Mouse (Mus musculus): ENCODE results near the gene Psmd9. TPM values are rescaled to one million over a fixed set of nuclear protein-coding genes. Genes with fewer than 3 reads are reported as not detected.

Gene Psmd9
- total RNA-seq, 2 experiments from 2014 or later, result 29.2 to 29.7 TPM

- peak; percentile 58 to 86 for DNase-seq (ENCODE audit: low spot score in 2 of 2)
- intact Hi-C loops (cut with DNase I), result no loop called here
These were observed 33.5 kb upstream of the Psmd9 start for GRCm38 (mm10) chr5:123135471-123136360.

DNA sequence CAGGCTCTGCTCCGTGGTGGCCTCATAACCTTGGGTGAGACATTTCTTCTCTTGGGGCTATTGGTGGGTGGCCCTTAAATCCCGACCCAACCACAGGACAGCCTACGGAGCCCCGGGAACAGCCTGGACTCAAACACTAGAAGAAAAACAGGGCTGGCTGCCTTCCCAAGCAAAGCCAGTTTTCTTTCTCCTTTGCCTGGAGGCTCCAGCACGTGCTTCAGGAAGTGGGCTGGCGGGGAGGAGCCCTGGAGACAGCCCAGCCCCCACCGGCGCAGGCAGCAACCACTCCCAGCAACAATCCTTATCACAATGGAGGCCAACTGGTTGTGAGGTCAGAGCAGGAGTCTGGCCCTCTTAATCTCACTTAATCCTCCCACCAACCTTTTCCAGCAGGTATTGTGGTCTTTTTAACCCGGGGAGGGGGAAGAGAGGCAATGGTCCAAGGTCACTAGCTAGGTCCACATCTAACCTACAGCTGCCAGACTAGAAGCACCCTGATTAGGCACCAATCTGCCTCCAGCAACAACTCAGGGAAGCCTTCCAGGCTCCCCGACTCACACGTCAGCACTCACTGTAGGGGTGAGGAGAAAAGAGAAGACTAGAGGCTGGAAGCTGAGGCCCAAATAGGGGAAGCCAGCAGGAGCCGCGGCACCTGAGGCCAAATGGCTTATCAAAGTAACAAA, 32.7 kb upstream of the Psmd9 start:
- intact Hi-C loops (cut with DNase I), result no loop called here
- DNase-seq (ENCODE audit: low spot score in 2 of 2), result peak; percentile 89 to 95

DNA sequence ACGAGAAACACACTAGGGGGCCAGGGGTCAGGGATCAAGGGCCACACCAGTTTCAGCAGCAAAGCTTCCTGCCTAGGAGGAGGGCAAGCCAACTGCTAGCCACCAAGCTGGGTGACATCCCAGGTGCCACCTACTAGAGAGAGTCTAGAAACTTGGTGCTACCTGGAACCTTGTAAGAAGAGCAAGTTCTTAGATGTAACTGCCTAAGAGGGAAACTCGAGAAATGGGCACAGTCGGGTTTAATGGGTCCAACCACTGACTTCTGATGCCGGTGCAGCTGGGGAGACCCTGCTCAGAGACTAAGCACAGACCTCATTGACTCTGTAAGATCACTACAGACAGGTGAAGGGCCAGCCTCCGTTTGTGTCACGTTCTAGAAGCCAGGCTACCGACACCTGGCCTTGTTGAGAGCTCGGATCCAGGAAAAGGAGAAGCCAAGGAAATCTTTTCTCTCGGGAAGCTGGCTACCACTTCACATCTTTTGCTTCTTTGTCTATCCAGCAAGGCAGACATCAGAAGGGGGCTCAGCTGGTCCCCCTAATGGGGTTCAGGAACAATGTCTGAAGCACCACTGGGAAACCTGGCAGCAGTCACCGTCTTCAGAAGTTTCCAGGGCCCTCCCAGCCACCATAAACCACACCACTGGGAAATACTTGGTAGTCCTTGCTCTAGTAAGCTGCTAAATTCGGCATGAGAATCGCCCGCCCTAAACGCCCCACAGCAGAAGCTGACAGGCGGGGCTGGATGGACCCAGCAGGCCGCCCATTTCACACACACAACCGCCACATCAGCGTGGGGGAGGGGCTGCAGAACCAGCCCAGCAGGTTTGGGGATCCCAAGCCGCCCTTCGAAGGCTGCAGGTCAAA, 31.9 kb upstream of the Psmd9 start:
- peak; percentile 72 to 77 for DNase-seq (ENCODE audit: low spot score in 2 of 2)

DNA sequence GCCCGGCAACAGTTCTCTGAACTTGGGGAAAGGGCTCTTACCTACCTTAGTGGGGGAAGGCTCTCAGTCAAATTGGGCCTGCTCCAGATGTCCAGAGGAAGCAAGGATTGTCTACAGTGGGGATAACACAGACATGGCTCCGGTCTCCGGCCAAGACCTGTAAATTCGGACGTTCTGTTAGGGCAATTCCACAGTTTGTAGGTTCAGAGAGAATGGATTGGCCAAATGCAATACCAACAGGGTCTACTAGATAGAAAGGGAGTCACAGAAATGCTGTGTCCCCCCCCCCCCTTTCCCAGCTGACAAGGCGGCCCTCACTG, 31.3 kb upstream of the Psmd9 start:
- no peak for DNase-seq (ENCODE audit: low spot score in 2 of 2)
- intact Hi-C loops (cut with DNase I), result no loop called here

More for the DNA sequence above, 31.9 kb upstream of the Psmd9 start:
- intact Hi-C loops (cut with DNase I), result no loop called here

DNA sequence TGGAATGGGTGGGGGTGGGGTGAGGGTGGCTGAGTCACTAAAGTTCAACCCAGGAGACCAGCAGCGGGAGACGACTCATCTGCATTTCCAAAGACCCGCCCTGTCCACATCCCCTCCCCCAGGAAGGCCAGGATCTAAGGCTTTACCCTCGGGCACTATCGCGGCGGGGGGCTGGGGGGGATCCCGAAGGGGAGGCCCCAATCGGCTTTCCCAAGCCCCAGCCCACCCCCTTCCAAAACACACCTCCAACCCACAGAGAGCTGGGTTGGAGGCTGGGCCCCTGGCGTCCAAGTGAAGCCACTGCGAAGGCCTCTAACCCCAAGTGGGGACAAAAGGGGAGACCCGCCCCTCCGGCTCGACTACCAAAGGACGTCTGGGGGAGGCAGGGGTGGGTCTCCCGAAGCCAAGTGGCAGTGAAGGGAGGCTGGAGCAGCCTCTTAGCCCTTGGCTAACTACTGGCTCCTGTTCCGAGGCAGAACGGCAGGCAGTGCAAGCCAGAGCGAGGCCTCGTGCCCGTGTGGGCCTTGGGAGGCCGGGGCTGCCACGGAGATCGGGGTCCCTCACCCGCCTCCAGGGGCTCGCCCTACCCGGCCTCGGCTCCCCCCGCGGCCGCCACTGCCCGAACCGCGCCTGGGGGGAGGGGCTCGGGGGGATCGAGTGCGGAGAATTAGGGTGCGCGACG, 30.8 kb upstream of the Psmd9 start:
- no peak for DNase-seq (ENCODE audit: low spot score in 2 of 2)

DNA sequence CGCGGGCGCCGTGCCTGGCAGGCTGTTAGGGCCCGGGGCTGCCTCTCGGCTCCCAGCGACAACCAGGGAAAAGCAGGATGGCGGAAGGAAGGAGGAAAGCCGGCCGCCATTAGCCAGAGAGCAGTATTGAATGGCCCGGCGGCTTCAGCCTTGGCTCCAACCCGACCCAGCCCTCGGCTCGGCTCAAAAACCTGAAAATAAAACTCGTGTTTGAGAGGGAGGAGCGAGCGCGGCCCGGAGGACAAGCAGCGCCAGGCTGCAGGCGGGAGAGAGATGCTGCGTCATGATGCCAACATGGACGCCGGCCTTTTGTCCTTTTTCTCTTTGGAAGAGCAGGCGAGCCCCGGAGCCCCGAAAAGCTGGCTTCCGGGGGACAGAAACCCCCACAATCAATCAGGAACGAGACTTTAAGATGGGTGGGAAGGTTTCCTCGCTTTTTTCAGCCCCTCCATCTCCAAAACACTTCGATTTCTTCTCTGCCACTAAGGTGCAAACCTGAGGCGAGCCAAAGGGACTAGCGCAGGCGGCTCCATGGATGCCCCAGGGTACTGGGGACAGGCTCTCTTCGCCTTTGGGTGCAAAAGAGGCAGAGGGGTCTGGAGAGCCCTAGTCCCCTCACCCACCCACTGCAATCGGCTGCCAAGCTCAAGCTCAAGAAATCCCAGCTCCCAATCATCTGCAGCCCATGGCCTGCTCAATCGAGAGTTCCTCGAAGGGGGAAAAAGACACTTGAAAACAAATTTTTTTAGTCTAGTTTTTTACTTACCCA, 30.1 kb upstream of the Psmd9 start:
- intact Hi-C loops (cut with DNase I), result no loop called here
- DNase-seq (ENCODE audit: low spot score in 2 of 2), result peak; percentile 83 to 84

More for the DNA sequence above, 30.8 kb upstream of the Psmd9 start:
- intact Hi-C loops (cut with DNase I), result no loop called here

DNA sequence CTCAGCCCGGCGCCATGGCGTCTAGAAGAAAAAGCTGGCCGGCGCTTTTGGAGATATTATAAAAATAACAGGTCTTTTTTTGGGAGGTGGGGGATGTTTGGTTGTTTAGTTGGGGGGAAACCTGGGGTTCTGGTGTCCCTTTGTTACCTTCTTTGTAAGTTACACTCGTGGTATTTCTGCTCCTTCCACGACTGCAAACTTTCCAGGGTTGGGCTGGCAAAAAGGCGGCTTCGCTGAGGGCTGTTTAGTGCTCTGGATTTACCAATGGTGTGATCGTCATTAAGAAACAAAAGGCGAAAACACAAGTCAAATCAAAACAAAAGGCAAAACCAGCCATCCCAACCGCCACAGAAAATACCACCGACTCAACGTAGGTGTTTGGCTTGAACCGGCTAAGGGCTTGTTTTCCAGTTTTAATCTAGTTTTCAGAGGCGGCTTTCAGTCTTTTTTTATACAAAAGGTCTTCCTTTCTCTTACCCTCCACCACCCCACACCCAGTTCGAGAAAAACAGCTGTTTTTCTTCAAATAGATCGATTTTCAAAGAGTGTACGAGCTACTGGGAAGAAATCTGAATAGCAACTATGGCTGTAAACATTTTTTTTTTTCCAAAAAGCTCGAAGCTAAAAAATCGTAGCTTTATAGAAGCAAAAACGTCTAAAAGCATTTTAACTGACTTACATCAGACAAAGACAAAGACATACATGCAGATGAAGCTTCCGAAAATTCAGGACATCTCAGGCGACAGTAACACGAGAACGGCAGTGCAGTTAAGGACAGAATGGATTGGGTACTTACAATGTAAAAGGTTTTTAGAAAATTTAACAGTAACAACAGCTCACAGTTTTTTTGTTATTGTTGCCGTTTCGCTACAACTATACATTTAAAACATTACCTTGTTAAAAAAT, 29.2 kb upstream of the Psmd9 start:
- intact Hi-C loops (cut with DNase I), result no loop called here
- DNase-seq (ENCODE audit: low spot score in 2 of 2), result no peak

GRCm38 (mm10) chr5:123140694-123141554, 28.3 kb upstream of the Psmd9 start:
- peak; percentile 94 to 95 for DNase-seq (ENCODE audit: low spot score in 2 of 2)
- intact Hi-C loops (cut with DNase I), result no loop called here

DNA sequence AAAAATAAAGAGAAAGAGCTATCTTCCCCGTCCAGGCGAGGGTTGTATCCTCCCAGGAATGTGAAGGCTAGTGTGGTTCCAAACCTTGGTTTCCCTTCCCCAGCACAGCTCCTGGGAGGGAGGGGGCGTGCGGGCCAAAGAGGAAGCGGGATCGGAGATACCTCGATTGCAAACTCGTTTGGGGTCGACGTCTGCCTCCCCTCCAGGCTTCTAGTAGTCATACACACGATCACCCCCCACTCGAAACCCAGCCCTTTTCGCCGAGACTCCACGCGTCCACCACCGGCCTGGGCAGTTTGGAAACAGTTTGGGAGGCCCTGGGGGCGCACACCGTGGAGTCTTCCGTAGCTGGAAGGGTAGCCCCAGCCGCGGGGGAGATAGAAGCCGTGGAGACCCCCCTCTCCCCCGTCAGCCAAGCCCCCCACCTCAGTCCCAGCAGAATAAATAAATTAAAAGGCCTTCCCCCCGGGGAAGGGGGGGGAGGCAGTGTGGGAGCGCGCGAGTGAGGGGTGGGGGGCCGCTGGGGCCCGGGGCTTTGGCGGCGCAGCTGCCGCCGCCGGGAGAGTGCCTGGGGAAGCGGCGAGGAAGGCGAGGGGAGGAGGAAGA, 27.6 kb upstream of the Psmd9 start:
- intact Hi-C loops (cut with DNase I), result no loop called here
- DNase-seq (ENCODE audit: low spot score in 2 of 2), result no peak

DNA sequence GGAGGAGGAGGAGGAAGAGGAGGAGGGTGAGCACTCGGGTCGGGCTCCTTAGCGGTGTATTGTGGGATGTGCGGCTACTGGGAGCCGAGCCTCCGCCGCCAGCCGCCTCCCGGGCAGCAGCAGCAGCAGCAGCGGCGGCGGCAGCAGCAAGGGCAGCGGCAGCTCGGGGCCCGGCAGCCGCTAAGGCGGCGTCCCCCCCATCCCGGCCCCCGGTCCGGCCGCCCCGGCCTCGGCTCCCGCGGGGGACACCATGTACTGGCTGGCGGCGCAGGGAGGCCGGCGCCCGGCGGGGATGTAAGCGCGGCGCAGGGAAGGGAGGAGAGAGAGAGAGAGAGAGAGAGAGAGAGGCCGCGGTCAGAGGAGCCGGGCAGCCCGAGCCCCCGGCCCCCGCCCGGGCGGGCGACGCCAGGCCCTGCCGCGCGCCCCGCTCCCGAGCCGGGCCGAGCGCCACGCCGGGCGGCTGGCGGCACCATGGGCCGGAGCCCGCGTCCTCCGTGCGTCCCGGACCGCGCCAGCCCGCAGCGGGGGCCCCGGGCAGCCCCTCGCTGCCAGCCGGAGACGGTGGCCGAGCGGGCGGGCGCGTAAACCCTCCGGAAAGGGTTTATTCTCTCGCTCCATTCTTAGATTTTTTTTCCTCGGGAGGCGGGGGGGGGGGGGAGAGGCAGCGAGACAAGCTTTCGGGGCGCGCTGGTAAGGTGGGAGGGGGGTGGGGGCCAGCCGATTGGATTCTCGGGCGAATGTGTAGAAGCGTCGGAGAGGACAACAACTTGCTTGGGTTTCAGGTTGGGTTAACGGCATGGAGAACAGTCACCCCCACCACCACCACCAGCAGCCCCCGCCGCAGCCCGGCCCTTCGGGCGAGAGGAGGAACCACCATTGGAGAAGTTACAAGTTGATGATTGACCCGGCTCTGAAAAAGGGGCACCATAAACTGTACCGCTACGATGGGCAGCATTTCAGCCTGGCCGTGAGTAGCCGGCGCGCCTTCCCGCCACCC, 26.8 kb upstream of the Psmd9 start, which contains the start of gene Setd1b:
TSS of gene Setd1b (plus strand) at position 33 of the 997 bp plus-strand sequence.
- intact Hi-C loops (cut with DNase I), result no loop called here
- peak in 1 of 2 experiments; percentile 60 for DNase-seq (ENCODE audit: low spot score in 2 of 2)

DNA sequence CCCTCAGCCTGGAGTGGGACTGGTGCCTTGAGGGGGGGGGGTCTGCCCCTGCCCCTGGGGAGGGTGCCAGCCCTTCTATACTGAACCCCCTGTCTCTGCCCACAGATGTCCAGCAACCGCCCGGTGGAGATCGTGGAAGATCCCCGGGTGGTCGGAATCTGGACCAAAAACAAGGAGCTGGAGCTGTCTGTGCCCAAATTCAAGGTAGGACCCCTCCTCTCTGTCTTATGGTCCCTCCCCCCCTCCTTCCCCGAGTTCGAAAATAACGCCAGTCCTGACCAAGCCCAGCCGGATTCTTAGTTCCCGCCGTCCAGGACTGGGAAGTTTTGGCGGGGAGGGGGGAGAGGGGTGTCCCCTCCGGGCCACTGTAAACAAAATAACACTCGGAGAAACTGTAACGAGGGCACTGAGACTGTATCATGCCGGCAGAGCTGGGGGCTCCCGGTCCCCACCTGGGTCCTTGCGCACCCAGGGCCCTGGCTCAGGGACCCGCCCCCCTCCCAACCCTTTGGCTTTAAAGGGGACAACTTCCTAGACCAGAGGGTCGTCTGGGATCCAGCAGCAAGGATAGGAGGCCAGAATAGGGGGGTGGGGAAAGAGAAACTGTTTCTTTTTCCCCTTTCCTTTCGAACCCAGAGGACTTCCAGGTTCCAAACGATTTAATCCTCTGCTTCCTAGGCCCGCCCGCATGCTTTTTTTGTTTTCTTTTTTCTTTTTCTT, 25.8 kb upstream of the Psmd9 start:
- no peak for DNase-seq (ENCODE audit: low spot score in 2 of 2)
- intact Hi-C loops (cut with DNase I), result no loop called here

DNA sequence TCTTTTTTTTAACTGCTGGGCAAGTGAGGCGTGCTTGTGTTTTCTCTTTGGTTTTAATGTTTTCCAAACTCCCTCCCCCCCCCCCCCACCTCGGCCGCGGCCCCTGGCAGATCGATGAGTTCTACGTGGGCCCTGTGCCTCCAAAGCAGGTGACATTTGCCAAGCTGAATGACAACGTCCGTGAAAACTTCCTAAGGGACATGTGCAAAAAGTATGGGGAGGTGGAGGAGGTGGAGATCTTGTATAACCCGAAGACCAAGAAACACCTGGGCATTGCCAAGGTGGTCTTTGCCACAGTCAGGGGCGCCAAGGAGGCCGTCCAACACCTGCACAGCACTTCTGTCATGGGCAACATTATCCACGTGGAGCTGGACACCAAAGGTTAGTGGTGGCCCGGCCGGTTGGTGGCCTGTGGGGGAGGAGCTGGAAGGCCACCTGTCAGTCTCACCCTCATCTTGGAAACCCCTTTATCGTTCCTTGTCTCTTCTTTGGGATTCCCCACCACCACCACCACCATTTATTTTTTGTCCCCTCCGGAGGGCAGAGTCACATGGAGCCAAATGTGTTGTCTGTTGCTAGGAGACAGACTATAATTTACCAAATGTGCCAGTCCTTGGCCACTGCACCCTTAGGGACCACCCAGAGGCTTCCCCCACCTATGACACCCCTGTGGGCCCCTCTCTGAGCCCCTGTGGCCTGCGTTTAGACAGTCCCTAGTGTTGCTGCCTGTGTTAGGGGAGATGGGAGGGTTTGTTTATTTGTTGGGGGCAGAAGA, 25.1 kb upstream of the Psmd9 start:
- no peak for DNase-seq (ENCODE audit: low spot score in 2 of 2)
- intact Hi-C loops (cut with DNase I), result no loop called here

- intact Hi-C loops (cut with DNase I), result no loop called here
- no peak for DNase-seq (ENCODE audit: low spot score in 2 of 2)
These were observed 24.2 kb upstream of the Psmd9 start for GRCm38 (mm10) chr5:123144746-123145590.
